Mouse (Mus musculus) lung, postnatal 0 days (tissue): ENCODE data around the gene Cacna1d. TPM values are rescaled to one million over a fixed set of nuclear protein-coding genes. Genes with fewer than 3 reads are reported as not detected.

ENCODE experiments used
- ATAC-seq: fragments of 200-750 bp; cut with Nextera tagmentation; 2 replicates; pipeline ENCODE4 v1.8.0; 2017; ENCODE audit warnings: moderate library complexity
- DNase-seq: peaks from one replicate; pipeline ENCODE4 v3.0.0-alpha.2; 2016; ENCODE audit warnings: low spot score
- H3K27ac ChIP-seq: fragments of 300-500 bp; sonication (generic); 2 replicates; pipeline ENCODE4 v1.5.1; 2014; ENCODE audit warnings: antibody characterized with exemption, mild to moderate bottlenecking, low read length, mixed read lengths
- H3K27me3 ChIP-seq: fragments of 300-500 bp; sonication (generic); replicated peaks from 2 replicates; pipeline ENCODE4 v1.6.1; 2014; ENCODE audit warnings: low read length, mixed read lengths; ENCODE audit not compliant: insufficient read depth
- H3K36me3 ChIP-seq: fragments of 300-500 bp; sonication (generic); 2 replicates; pipeline ENCODE4 v1.6.1; 2014; ENCODE audit warnings: low read length, mixed read lengths; ENCODE audit not compliant: insufficient read depth
- H3K4me1 ChIP-seq: fragments of 300-500 bp; sonication (generic); 2 replicates; pipeline ENCODE4 v1.6.1; 2014; ENCODE audit warnings: antibody characterized with exemption, low read depth, low read length, mixed read lengths; ENCODE audit not compliant: insufficient read depth
- H3K4me2 ChIP-seq: fragments of 300-500 bp; sonication (generic); replicated peaks from 2 replicates; pipeline ENCODE4 v1.6.1; 2014; ENCODE audit warnings: low read depth, mild to moderate bottlenecking, low read length, moderate library complexity, mixed read lengths
- H3K4me3 ChIP-seq: fragments of 300-500 bp; sonication (generic); 2 replicates; pipeline ENCODE4 v1.5.1; 2014; ENCODE audit warnings: low read depth, low read length
- H3K9ac ChIP-seq: fragments of 300-500 bp; sonication (generic); replicated peaks from 2 replicates; pipeline ENCODE4 v1.6.1; 2014; ENCODE audit warnings: low read depth, mild to moderate bottlenecking
- H3K9me3 ChIP-seq: fragments of 300-500 bp; sonication (generic); 2 replicates; pipeline ENCODE4 v1.6.1; 2016; ENCODE audit warnings: low read length, mixed read lengths
- CTCF ChIP-seq: IDR thresholded peaks from 2 replicates; pipeline ENCODE4 v1.5.1; 2016; ENCODE audit warnings: antibody characterized with exemption, mild to moderate bottlenecking
- EP300 ChIP-seq: IDR thresholded peaks from 2 replicates; pipeline ENCODE4 v1.6.1; 2016; ENCODE audit warnings: antibody characterized with exemption, mild to moderate bottlenecking, control low read depth
- WGBS: fragments of 180-500 bp; shearing (Covaris S2); extraction: QIAGEN DNeasy Blood & Tissue Kit; methylation state at CpG from one replicate; pipeline ENCODE4 v1.1.7; 2014; 5-methylcytosine and 5-hydroxymethylcytosine counted together
- polyA plus RNA-seq: library from polyadenylated mRNA; unstranded; fragments of >200 nt; fragmentation: Nextera tagmentation; extraction: Ambion mirVana; gene quantifications from 2 replicates; pipeline ENCODE4 v1.2.1, GENCODE M21; 2015

Gene Cacna1d
- polyA plus RNA-seq, 1 experiment from 2014 or later: 12.5 TPM

DNA sequence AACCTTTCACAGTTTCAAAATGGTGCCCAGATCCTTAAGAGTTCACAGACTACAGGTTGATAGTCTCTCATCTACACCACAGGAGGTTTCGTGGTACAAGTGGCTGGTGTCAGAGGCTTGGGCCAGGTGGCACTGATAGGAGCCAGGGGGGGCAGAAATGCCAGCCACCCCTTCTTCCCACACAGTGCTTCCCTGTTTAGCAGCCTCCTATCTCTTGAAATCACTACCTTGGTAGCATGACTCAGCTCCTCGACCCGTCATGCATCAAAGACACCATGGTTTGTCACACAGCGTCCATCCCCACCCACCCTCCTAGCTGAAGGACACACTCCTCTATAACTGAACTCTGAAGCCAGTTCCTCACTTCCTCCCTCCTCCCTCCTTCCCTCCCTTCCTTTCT, 398.8 kb downstream of the Cacna1d start:
- H3K4me3 ChIP-seq: no peak overlapping the region
- no peaks in the 10 kb centered on the region for H3K36me3 ChIP-seq
- WGBS: 64% methylated on average over 4 of the region's 4 CpGs
- no peaks in the 10 kb centered on the region for H3K27me3 ChIP-seq
- DNase-seq: no peak
- H3K4me1 ChIP-seq: no peaks in the 10 kb centered on the region
- no peak for ATAC-seq
- no peak for TF ChIP-seq CTCF
- no peak for TF ChIP-seq EP300
- H3K9ac ChIP-seq: no peak overlapping the region
- H3K27ac ChIP-seq: no peak overlapping the region
- H3K4me2 ChIP-seq: no peak overlapping the region
- no peaks in the 10 kb centered on the region for H3K9me3 ChIP-seq

DNA sequence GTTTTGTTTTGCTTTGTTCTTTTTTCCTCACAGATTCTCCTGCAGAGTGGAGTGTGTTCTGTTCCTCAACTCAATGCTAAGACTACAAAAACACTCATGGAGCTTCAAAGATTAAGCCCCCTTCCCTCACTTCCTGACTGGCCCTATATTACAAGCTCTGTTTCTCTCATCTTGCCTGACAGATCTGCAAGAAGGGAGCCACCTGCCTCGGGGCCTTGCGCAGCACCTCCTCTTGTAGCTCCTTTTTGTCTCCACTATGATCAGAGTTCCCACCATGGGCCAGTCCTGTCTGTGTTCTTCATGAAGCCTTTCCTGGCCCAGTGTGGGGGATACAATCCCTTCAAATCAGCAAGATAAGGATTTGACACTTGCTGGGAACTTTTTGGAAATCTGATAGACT, 399.2 kb downstream of the Cacna1d start:
- Histone ChIP-seq H3K9me3 (no peaks in the 10 kb centered on the region), H3K27ac (no peak overlapping the region), H3K4me1 (no peaks in the 10 kb centered on the region), H3K4me3 (no peak overlapping the region), H3K36me3 (no peaks in the 10 kb centered on the region), H3K4me2 (no peak overlapping the region), H3K27me3 (no peaks in the 10 kb centered on the region), H3K9ac (no peak overlapping the region)
- no peak for TF ChIP-seq EP300
- TF ChIP-seq CTCF: no peak
- 71% methylated on average over 2 of the region's 2 CpGs for WGBS
- DNase-seq (no peak), ATAC-seq (no peak)

DNA sequence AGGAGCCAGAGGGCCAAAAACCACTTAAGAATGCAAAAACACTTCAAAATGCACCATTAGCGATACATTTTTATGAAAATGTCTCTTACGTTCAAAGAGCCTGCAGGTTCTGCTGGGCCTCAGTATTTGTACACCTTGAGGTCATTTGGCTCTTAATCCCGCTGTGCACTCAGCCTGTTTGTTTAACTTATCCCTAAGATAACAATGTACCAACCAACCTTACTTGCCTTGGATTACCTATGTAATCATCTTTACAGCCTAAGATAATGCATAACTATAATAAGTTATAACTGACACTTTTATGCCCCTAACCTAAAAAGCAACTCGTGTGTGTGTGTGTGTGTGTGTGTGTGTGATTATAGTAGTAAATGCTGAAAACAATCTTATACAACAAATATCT, 411.5 kb downstream of the Cacna1d start:
- TF ChIP-seq CTCF (no peak), EP300 (no peak)
- no peak for ATAC-seq
- no peaks in the 10 kb centered on the region for H3K36me3 ChIP-seq
- H3K9ac ChIP-seq: no peak overlapping the region
- no peaks in the 10 kb centered on the region for H3K27me3 ChIP-seq
- no peaks in the 10 kb centered on the region for H3K9me3 ChIP-seq
- DNase-seq: no peak
- WGBS: 49% methylated on average over 4 of the region's 4 CpGs
- no peak overlapping the region for H3K4me3 ChIP-seq
- no peak overlapping the region for H3K27ac ChIP-seq
- no peak overlapping the region for H3K4me2 ChIP-seq
- no peaks in the 10 kb centered on the region for H3K4me1 ChIP-seq

DNA sequence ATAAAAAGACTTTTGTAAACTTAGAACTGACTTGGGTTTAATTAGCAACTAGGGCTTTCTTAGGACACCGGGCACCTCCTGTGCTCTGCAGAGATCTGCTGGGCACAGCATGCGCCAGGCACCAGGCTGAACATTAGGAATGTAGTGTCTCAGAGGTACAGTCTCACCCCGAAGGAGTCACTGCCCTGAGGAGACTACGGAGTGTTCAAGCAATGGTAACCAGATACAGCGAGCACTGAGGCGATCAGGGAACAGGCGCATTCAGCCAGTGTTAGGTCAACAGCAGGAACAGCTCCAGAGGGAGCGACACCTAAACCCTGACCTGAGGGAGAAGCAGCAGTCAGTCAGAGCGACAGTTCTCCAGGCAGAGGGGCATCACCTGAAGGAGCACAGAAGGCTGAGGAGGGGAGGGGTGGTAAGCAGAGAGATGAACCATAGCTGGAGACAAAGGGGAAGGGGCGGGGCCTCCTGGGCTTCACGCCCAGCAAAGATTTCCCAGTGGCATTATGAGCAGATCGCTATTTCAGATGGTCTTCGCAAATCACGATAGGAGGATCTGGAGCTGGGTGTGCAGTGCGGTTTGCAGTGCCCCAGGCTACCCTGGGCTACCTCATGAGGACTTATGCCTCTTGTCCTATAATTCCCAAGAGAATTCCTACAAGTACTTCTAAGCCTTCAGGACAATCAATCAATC, 413.0 kb downstream of the Cacna1d start:
- H3K27ac ChIP-seq: no peak overlapping the region
- H3K4me3 ChIP-seq: no peak overlapping the region
- no peaks in the 10 kb centered on the region for H3K27me3 ChIP-seq
- H3K4me2 ChIP-seq: no peak overlapping the region
- WGBS: 78% methylated on average over 15 of the region's 15 CpGs
- no peak for DNase-seq
- no peaks in the 10 kb centered on the region for H3K36me3 ChIP-seq
- no peak for ATAC-seq
- H3K9me3 ChIP-seq: no peaks in the 10 kb centered on the region
- H3K4me1 ChIP-seq: no peaks in the 10 kb centered on the region
- TF ChIP-seq EP300 (no peak), CTCF (no peak)
- H3K9ac ChIP-seq: no peak overlapping the region

DNA sequence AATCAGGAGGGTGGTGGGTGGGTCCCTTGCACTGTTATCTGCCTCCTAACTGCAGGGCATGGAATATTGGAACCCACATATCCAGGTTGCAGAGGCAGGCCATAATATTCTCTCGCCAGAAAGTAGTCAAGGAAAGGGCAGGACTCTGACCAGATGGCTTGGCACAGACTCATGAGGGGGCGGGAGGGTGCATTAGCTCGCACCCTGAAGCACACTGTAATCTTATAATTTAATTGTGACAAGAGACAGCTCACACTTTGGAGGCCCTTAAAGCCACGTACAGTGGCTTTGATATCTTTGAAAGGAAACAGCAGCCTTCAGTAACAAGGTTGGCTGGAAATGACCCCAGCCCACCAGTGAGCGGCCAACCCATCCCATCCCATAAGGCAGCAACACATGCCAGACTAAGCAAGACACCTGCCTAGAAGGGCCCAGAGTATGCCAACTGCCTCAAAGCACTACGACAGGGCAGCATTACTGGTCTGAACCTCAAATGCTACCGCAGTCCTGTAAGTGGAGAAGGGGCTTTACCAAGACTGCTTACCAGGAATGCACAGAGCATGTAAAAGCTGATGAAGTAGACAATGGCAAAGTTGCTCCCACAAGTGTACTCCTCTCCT, 415.9 kb downstream of the Cacna1d start:
- H3K4me2 ChIP-seq: no peak overlapping the region
- TF ChIP-seq CTCF (no peak), EP300 (no peak)
- H3K36me3 ChIP-seq: no peaks in the 10 kb centered on the region
- no peaks in the 10 kb centered on the region for H3K27me3 ChIP-seq
- no peak overlapping the region for H3K9ac ChIP-seq
- DNase-seq (no peak), ATAC-seq (no peak)
- no peak overlapping the region for H3K27ac ChIP-seq
- H3K4me3 ChIP-seq: no peak overlapping the region
- no peaks in the 10 kb centered on the region for H3K9me3 ChIP-seq
- WGBS: 74% methylated on average over 7 of the region's 7 CpGs
- no peaks in the 10 kb centered on the region for H3K4me1 ChIP-seq

DNA sequence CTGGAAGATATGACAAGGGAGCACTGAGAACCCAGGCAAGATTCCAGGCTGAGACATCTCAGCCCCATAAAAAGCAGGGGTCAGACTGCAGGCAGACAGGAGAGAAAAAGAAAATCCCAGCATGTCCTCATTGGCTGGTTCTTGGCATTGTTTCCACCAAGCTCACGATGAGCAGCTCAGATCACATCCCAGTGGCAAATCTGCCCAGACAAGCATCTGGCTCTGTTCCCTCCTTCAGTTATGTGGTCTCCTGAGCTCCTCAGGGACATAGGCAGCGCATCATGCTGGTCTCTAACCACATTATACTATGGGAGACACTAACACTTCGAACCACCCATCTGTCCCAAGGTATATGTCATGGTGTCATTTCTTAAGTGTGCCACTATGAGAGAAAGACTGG, 422.7 kb downstream of the Cacna1d start:
- Histone ChIP-seq H3K27ac (no peak overlapping the region), H3K36me3 (no peaks in the 10 kb centered on the region), H3K4me3 (no peak overlapping the region), H3K4me2 (no peak overlapping the region), H3K9ac (no peak overlapping the region), H3K9me3 (no peaks in the 10 kb centered on the region), H3K4me1 (no peaks in the 10 kb centered on the region), H3K27me3 (no peaks in the 10 kb centered on the region)
- ATAC-seq (no peak), DNase-seq (no peak)
- WGBS: 82% methylated on average over 3 of the region's 3 CpGs
- TF ChIP-seq CTCF (no peak), EP300 (no peak)
